Mouse (Mus musculus) kidney, postnatal 4 days (tissue): ENCODE measurements around the gene Lrrc8a.

Experiments used
- DNase-seq, 2 experiments: peaks; one replicate each; pipeline ENCODE4 v3.0.0; 2021; ENCODE audit warnings: mixed read lengths in 2 of 2

Lrrc8a gene

DNA sequence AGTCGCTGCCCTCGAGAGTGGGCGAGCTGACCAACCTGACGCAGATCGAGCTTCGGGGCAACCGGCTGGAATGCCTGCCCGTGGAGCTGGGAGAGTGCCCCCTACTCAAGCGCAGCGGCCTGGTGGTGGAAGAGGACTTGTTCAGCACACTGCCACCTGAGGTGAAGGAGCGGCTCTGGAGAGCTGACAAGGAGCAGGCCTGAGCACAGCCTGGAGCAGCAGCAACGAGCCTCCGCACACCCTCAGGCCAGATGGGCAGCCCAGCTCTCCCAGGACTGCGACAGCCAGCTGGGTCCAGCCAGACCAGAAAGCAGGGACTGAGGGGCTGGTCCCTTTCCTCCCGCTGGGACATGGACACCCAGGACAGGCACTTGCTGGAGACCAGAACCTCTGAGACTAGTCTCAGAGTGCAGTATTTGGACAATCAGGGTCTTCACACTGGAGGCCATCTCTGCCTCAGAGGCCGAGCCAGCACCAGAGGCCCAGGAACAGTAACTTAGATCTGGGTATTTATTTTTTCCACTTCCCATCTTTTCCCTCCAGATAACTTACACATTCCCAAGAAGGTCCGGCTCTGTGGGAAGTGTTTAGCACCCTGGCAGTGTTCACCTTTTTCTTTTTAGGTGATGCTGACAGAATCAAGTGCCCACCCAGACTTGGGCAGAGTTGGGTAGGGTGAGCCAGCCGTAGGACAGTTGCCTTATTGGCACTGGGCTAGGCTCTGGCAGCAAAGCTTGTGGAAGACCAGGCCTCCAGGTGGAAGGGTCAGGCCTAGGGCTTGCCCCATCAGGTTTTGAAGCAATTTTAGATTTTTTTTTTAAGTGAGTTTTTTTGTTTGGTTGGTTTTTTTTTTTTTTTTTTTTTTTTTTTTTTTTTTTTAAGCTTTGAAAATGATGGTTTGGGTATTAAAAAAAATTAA lies 24.7 kb downstream of the Lrrc8a start:
- no peak for DNase-seq

DNA sequence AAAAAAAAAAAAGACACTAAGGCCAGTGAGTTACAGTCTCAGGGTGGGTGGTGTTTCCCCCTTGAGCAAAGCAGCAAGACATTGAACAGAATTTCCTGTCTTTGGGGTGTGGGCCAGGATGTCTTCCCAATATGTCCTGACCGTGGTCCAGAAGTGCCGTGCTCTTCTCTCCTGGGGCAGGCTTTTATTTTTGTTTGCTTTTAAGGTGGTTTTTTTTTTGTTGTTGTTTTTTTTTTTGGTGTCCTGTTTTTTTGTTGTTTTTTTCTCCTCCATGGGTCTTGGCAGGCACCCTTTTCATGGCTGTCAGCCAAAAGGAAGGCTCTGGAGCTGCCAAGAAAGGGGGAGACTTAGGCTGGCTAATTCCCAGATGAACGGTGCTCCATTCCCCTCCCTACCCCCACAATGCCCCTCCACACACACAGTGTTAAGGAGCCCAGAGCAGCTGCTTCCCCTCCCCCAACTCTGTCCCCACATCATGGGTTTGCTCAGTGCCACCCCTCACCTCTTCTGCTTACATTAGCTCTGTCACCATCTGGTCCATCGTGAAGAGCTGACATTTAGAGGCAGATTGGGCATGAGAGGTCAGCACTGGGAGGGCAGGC lies 25.4 kb downstream of the Lrrc8a start:
- DNase-seq, result peak; percentile 29 to 31

GRCm38 (mm10) chr2:30263811-30264210 lies 26.3 kb downstream of the Lrrc8a start:
- no peak for DNase-seq

- DNase-seq, result peak; percentile 24 to 46
These were observed 27.4 kb downstream of the Lrrc8a start for GRCm38 (mm10) chr2:30264671-30265519.

- DNase-seq, result peak; percentile 72 to 80
These were observed 28.3 kb downstream of the Lrrc8a start, which contains the start of gene Phyhd1 for GRCm38 (mm10) chr2:30265767-30266253. Gene Phyhd1, plus strand, starts transcription at chr2:30266203.

GRCm38 (mm10) chr2:30266392-30266941 lies 29.0 kb downstream of the Lrrc8a start:
- peak; percentile 80 to 87 for DNase-seq

GRCm38 (mm10) chr2:30267466-30267865 lies 30.0 kb downstream of the Lrrc8a start:
- no peak for DNase-seq

DNA sequence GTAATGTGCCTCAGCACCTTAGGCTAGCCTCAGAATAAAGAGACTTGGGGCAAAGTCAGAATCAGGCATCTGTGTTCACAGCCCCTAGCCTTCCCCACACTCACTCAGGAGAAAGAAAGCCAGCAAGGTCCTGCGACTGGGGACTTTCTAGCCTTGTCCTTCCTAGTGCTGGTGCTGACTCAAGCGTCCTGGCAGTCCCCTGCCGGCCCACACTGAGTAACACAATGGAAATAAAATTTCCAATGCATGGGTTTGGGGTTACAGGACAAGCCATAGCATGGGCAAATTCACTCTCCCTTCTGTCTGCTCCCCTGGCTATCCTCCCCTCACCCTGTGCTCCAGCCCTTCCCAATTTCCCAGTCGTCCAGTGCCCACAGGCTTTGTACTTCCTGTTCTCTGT lies 30.9 kb downstream of the Lrrc8a start:
- no peak for DNase-seq

- DNase-seq, result no peak
These were observed 31.9 kb downstream of the Lrrc8a start for GRCm38 (mm10) chr2:30269241-30269990.

GRCm38 (mm10) chr2:30270134-30270533 lies 32.6 kb downstream of the Lrrc8a start:
- peak; percentile 55 to 66 for DNase-seq

GRCm38 (mm10) chr2:30280743-30281142 lies 43.2 kb downstream of the Lrrc8a start, which contains the start of gene Gm28038:
Gene Gm28038, plus strand, starts transcription at chr2:30281043.
- no peak for DNase-seq

DNA sequence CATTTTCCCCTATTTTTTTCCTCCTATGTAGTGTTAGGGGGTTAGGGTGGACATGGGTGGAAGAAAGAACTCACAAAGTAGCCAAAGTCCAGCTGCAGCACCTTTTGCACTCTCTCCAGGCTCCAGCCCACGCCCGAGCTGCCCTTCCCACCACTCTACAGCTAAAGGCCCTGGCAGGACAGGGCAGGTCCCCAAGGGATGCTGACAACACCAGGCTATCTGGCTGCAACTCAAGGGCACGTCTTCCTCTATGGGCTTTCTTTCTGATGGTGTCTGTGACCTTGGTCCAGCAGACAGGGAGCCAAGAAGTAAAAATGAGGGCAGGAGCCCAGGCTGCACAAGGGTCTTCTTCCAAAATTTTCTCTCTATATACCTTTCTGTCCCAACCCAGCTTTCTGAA lies 44.1 kb downstream of the Lrrc8a start:
- no peak for DNase-seq

DNA sequence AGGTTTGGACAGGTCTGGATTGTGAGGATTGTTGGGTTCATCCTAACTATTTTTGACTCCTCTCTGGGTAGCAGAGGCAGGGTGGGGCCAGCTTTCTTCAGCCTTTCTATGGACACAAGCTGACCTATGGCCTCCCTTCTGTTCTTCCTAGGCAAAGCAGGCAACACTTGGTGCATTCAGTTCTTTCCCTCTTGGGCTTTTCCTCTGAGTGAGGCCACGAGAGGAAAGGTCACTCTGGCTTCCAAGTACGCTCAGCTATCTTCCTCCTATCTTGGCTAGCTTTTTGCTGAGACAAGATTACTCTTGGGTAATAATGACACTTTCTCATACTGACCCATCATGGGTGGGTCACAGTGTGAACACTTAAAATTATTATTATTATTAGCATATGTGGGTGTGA lies 45.7 kb downstream of the Lrrc8a start:
- DNase-seq, result no peak

- DNase-seq, result no peak
These were observed 47.5 kb downstream of the Lrrc8a start for GRCm38 (mm10) chr2:30285004-30285403.

DNA sequence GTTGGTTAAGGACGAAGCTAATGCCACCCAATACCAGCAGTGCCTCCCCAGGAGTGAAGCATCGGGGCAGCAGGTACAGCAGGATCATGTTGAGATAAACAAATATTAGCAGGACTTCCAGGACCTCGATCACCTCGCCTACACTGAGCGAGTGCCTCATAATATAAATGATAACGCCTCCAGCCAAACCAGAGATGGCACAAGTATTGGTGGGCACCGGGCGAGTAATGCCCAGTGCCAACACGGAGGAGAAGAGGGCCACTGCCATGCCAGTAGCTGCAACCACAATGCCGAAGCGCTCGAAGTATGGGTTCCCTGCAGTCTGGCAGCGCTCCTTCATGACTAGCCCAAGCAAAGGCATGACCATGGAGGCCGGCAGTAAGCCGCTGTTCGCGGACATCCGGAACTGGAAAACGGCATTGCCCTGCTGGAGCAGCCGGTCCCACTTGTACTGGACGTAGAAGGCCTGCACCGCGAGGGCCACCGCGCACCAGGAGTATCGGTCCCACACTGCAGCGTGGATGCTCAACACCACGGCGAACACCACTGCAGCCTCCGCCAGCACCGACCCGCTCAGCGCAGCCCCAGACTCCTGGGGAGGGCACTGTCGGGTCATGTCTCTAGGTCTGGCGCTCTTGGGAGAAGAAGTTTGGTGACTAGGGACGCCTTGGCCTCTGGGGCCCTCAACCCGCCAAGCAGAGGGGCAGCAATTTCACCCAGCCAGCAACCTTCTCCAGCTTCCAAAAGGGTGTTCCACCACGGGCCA lies 48.1 kb downstream of the Lrrc8a start:
- no peak for DNase-seq

GRCm38 (mm10) chr2:30286192-30287026 lies 48.9 kb downstream of the Lrrc8a start, which contains the start of the genes Dolk and Nup188:
Gene Dolk, minus strand, starts transcription at chr2:30286334.
Gene Nup188, plus strand, starts transcription at chr2:30286397.
- DNase-seq, result peak; percentile 99

DNA sequence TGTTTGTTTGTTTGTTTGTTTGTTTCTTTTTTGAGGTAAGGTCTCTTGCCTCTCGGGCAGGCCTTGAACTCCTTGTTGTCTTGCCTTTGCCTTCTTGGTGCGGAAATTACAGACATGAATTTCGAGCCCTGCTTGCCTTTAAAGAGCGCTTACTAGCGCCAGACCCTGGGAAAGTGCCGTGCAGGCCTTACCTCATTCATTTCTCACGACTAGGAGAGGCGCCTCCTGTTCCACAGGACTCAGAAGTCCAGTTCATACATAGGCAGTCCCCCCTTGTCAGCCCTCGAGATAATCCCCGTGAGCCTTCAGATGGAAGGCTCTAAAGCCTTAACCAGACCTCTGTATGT lies 49.5 kb downstream of the Lrrc8a start:
- peak; percentile 29 to 56 for DNase-seq

- DNase-seq, result no peak
These were observed 62.0 kb downstream of the Lrrc8a start for GRCm38 (mm10) chr2:30299525-30299924.

GRCm38 (mm10) chr2:30299966-30300365 lies 62.5 kb downstream of the Lrrc8a start:
- no peak for DNase-seq

GRCm38 (mm10) chr2:30306087-30306486 lies 68.6 kb downstream of the Lrrc8a start:
- no peak for DNase-seq
